Mouse (Mus musculus): Measurements from ENCODE around the gene Epsti1. TPM values are rescaled to one million over a fixed set of nuclear protein-coding genes. Genes with fewer than 3 reads are reported as not detected.

The Epsti1 gene
- polyA plus RNA-seq, 1 experiment from 2014 or later = 0.42 TPM

- no peaks in the 10 kb centered on the region for H3K36me3 ChIP-seq
- no peaks in the 10 kb centered on the region for H3K9me3 ChIP-seq
- no peaks in the 10 kb centered on the region for H3K4me1 ChIP-seq
- H3K4me3 ChIP-seq = no peak overlapping the region
- no peak overlapping the region for H3K4me2 ChIP-seq
- H3K9ac ChIP-seq = no peak overlapping the region
- no peak overlapping the region for H3K27ac ChIP-seq
- no peak for ATAC-seq (ENCODE audit: insufficient number of reproducible peaks, insufficient read depth, low FRiP score, low TSS enrichment, low read depth)
- 45% methylated on average over 1 of the region's 1 CpGs for WGBS
- H3K27me3 ChIP-seq = no peaks in the 10 kb centered on the region
Observed at GRCm38 (mm10) chr14:77881998-77882397, 22.0 kb upstream of the Epsti1 start.

- H3K4me3 ChIP-seq = no peak overlapping the region
- no peak overlapping the region for H3K9ac ChIP-seq
- no peak overlapping the region for H3K4me2 ChIP-seq
- ATAC-seq (ENCODE audit: insufficient number of reproducible peaks, insufficient read depth, low FRiP score, low TSS enrichment, low read depth) = no peak
- 55% methylated on average over 6 of the region's 6 CpGs for WGBS
- H3K4me1 ChIP-seq = no peaks in the 10 kb centered on the region
- H3K27me3 ChIP-seq = no peaks in the 10 kb centered on the region
- no peaks in the 10 kb centered on the region for H3K9me3 ChIP-seq
- H3K36me3 ChIP-seq = no peaks in the 10 kb centered on the region
- no peak overlapping the region for H3K27ac ChIP-seq
Observed at GRCm38 (mm10) chr14:77882669-77883068, 21.4 kb upstream of the Epsti1 start.

- Histone ChIP-seq H3K27me3 (no peaks in the 10 kb centered on the region), H3K4me1 (no peaks in the 10 kb centered on the region), H3K36me3 (no peaks in the 10 kb centered on the region), H3K4me2 (no peak overlapping the region), H3K27ac (no peak overlapping the region), H3K4me3 (no peak overlapping the region), H3K9ac (no peak overlapping the region), H3K9me3 (peaks cover 3% of the 10 kb centered on the region; the same call in 1 of the 2 replicates)
- WGBS = 78% methylated on average over 3 of the region's 3 CpGs
- no peak for ATAC-seq (ENCODE audit: insufficient number of reproducible peaks, insufficient read depth, low FRiP score, low TSS enrichment, low read depth)
Observed at GRCm38 (mm10) chr14:77886376-77886775, 17.7 kb upstream of the Epsti1 start.

GRCm38 (mm10) chr14:77886941-77887340 lies 17.1 kb upstream of the Epsti1 start:
- no peak overlapping the region for H3K4me3 ChIP-seq
- no peak for ATAC-seq (ENCODE audit: insufficient number of reproducible peaks, insufficient read depth, low FRiP score, low TSS enrichment, low read depth)
- no peaks in the 10 kb centered on the region for H3K27me3 ChIP-seq
- peaks cover 3% of the 10 kb centered on the region; the same call in 1 of the 2 replicates for H3K9me3 ChIP-seq
- no peak overlapping the region for H3K9ac ChIP-seq
- 83% methylated on average over 4 of the region's 4 CpGs for WGBS
- no peak overlapping the region for H3K27ac ChIP-seq
- H3K4me1 ChIP-seq = no peaks in the 10 kb centered on the region
- H3K36me3 ChIP-seq = no peaks in the 10 kb centered on the region
- no peak overlapping the region for H3K4me2 ChIP-seq

- H3K27ac ChIP-seq = no peak overlapping the region
- no peak for ATAC-seq (ENCODE audit: insufficient number of reproducible peaks, insufficient read depth, low FRiP score, low TSS enrichment, low read depth)
- WGBS = 89% methylated on average over 7 of the region's 7 CpGs
Observed at GRCm38 (mm10) chr14:77889911-77890310, 14.1 kb upstream of the Epsti1 start.

GRCm38 (mm10) chr14:77895951-77896350 lies 8.1 kb upstream of the Epsti1 start:
- no peaks in the 10 kb centered on the region for H3K36me3 ChIP-seq
- WGBS = 86% methylated on average over 3 of the region's 3 CpGs
- no peak for ATAC-seq (ENCODE audit: insufficient number of reproducible peaks, insufficient read depth, low FRiP score, low TSS enrichment, low read depth)
- no peak overlapping the region for H3K27ac ChIP-seq
- H3K4me2 ChIP-seq = no peak overlapping the region
- H3K4me3 ChIP-seq = no peak overlapping the region
- H3K9me3 ChIP-seq = no peaks in the 10 kb centered on the region
- H3K27me3 ChIP-seq = no peaks in the 10 kb centered on the region
- H3K4me1 ChIP-seq = no peaks in the 10 kb centered on the region
- no peak overlapping the region for H3K9ac ChIP-seq

More at GRCm38 (mm10) chr14:77889911-77890310, 14.1 kb upstream of the Epsti1 start:
- Histone ChIP-seq H3K36me3 (no peaks in the 10 kb centered on the region), H3K4me2 (no peak overlapping the region), H3K4me1 (no peaks in the 10 kb centered on the region), H3K27me3 (no peaks in the 10 kb centered on the region), H3K4me3 (no peak overlapping the region), H3K9me3 (peaks cover 3% of the 10 kb centered on the region; the same call in 1 of the 2 replicates), H3K9ac (no peak overlapping the region)

GRCm38 (mm10) chr14:77902541-77902940 lies 1.5 kb upstream of the Epsti1 start:
- no peaks in the 10 kb centered on the region for H3K36me3 ChIP-seq
- H3K4me1 ChIP-seq = no peaks in the 10 kb centered on the region
- no peak overlapping the region for H3K9ac ChIP-seq
- H3K27ac ChIP-seq = no peak overlapping the region
- no peaks in the 10 kb centered on the region for H3K9me3 ChIP-seq
- H3K4me2 ChIP-seq = no peak overlapping the region
- no peak overlapping the region for H3K4me3 ChIP-seq
- no peak for ATAC-seq (ENCODE audit: insufficient number of reproducible peaks, insufficient read depth, low FRiP score, low TSS enrichment, low read depth)
- WGBS = 87% methylated on average over 3 of the region's 3 CpGs
- no peaks in the 10 kb centered on the region for H3K27me3 ChIP-seq

GRCm38 (mm10) chr14:77905466-77905865 lies 1.4 kb downstream of the Epsti1 start:
- ATAC-seq (ENCODE audit: insufficient number of reproducible peaks, insufficient read depth, low FRiP score, low TSS enrichment, low read depth) = no peak
- 81% methylated on average over 5 of the region's 5 CpGs for WGBS
- Histone ChIP-seq H3K36me3 (no peaks in the 10 kb centered on the region), H3K4me2 (no peak overlapping the region), H3K27me3 (no peaks in the 10 kb centered on the region), H3K9me3 (no peaks in the 10 kb centered on the region), H3K4me1 (no peaks in the 10 kb centered on the region), H3K27ac (no peak overlapping the region), H3K9ac (no peak overlapping the region), H3K4me3 (no peak overlapping the region)

- no peaks in the 10 kb centered on the region for H3K4me1 ChIP-seq
- H3K4me3 ChIP-seq = no peak overlapping the region
- no peak overlapping the region for H3K4me2 ChIP-seq
- no peak overlapping the region for H3K27ac ChIP-seq
- H3K27me3 ChIP-seq = no peaks in the 10 kb centered on the region
- no peaks in the 10 kb centered on the region for H3K36me3 ChIP-seq
- H3K9ac ChIP-seq = no peak overlapping the region
- 88% methylated on average over 5 of the region's 5 CpGs for WGBS
- no peaks in the 10 kb centered on the region for H3K9me3 ChIP-seq
- no peak for ATAC-seq (ENCODE audit: insufficient number of reproducible peaks, insufficient read depth, low FRiP score, low TSS enrichment, low read depth)
Observed at GRCm38 (mm10) chr14:77906586-77906985, 2.5 kb downstream of the Epsti1 start.

- Histone ChIP-seq H3K4me2 (no peak overlapping the region), H3K4me1 (no peaks in the 10 kb centered on the region), H3K36me3 (no peaks in the 10 kb centered on the region), H3K9me3 (no peaks in the 10 kb centered on the region), H3K4me3 (no peak overlapping the region), H3K27ac (no peak overlapping the region), H3K27me3 (no peaks in the 10 kb centered on the region), H3K9ac (no peak overlapping the region)
- no peak for ATAC-seq (ENCODE audit: insufficient number of reproducible peaks, insufficient read depth, low FRiP score, low TSS enrichment, low read depth)
- 88% methylated on average over 5 of the region's 5 CpGs for WGBS
Observed at GRCm38 (mm10) chr14:77915776-77916175, 11.7 kb downstream of the Epsti1 start.

- no peak for ATAC-seq (ENCODE audit: insufficient number of reproducible peaks, insufficient read depth, low FRiP score, low TSS enrichment, low read depth)
- no peaks in the 10 kb centered on the region for H3K36me3 ChIP-seq
- 87% methylated on average over 8 of the region's 8 CpGs for WGBS
- H3K27me3 ChIP-seq = no peaks in the 10 kb centered on the region
- no peak overlapping the region for H3K4me3 ChIP-seq
- H3K9ac ChIP-seq = no peak overlapping the region
- peaks cover 8% of the 10 kb centered on the region; the same call in 1 of the 2 replicates for H3K4me1 ChIP-seq
- no peak overlapping the region for H3K27ac ChIP-seq
- H3K4me2 ChIP-seq = no peak overlapping the region
- no peaks in the 10 kb centered on the region for H3K9me3 ChIP-seq
Observed at GRCm38 (mm10) chr14:77921641-77922040, 17.6 kb downstream of the Epsti1 start.

- WGBS = 54% methylated on average over 6 of the region's 6 CpGs
- no peak for ATAC-seq (ENCODE audit: insufficient number of reproducible peaks, insufficient read depth, low FRiP score, low TSS enrichment, low read depth)
- Histone ChIP-seq H3K27ac (no peak overlapping the region), H3K9ac (no peak overlapping the region), H3K27me3 (no peaks in the 10 kb centered on the region), H3K4me2 (no peak overlapping the region), H3K4me3 (no peak overlapping the region), H3K9me3 (no peaks in the 10 kb centered on the region), H3K36me3 (no peaks in the 10 kb centered on the region), H3K4me1 (peaks cover 8% of the 10 kb centered on the region; the same call in 1 of the 2 replicates)
Observed at GRCm38 (mm10) chr14:77923076-77923865, 19.2 kb downstream of the Epsti1 start.

All from embryonic facial prominence, embryonic 13.5 days (tissue).